Mouse (Mus musculus): ENCODE data around the gene Gm17174.
"Not testable (repeated sequence)": the region's sequence is repeated elsewhere in the genome, so short reads cannot be mapped to it uniquely, and the experiment has no call there.

The Gm17174 gene

GRCm38 (mm10) chr14:51592039-51592438 is at the start of gene Gm17174:
Gene Gm17174, minus strand, starts transcription at chr14:51592139.
- not testable (repeated sequence) for DNase-seq (ENCODE audit: low spot score)

GRCm38 (mm10) chr14:51635566-51635965 is 43.6 kb upstream of the Gm17174 start, which contains the start of gene Gm4181:
Gene Gm4181, minus strand, starts transcription at chr14:51635666.
- DNase-seq (ENCODE audit: low spot score), result not testable (repeated sequence)

- DNase-seq (ENCODE audit: low spot score), result peak; percentile 15
Observed at GRCm38 (mm10) chr14:51632426-51632825, 40.5 kb upstream of the Gm17174 start.

GRCm38 (mm10) chr14:51611210-51611609 is 19.3 kb upstream of the Gm17174 start, which contains the start of gene Gm17078:
Gene Gm17078, minus strand, starts transcription at chr14:51611310.
- DNase-seq (ENCODE audit: low spot score), result no peak

- not testable (repeated sequence) for DNase-seq (ENCODE audit: low spot score)
Observed at GRCm38 (mm10) chr14:51573963-51574362, 18.0 kb downstream of the Gm17174 start, which contains the start of gene Gm17175. Gene Gm17175, minus strand, starts transcription at chr14:51574063.

GRCm38 (mm10) chr14:51552490-51552889 is 39.4 kb downstream of the Gm17174 start, which contains the start of gene Gm5622:
Gene Gm5622, plus strand, starts transcription at chr14:51552790.
- no peak for DNase-seq (ENCODE audit: low spot score)
